Mouse (Mus musculus) liver, embryonic 14.5 days (tissue): Measurements from ENCODE around the gene Ints6. TPM values are rescaled to one million over a fixed set of nuclear protein-coding genes. Genes with fewer than 3 reads are reported as not detected.

Source experiments
- ATAC-seq: fragments of 200-750 bp; cut with Nextera tagmentation; 2 replicates; pipeline ENCODE4 v1.8.0; 2017; ENCODE audit warnings: moderate number of reproducible peaks, mild to moderate bottlenecking, moderate library complexity; ENCODE audit not compliant: insufficient read depth
- DNase-seq, 3 experiments: peaks; one replicate each; pipeline ENCODE4 v3.0.0-alpha.2; 2012 to 2013; ENCODE audit warnings: low read depth in 3 of 3, low spot score in 3 of 3
- H3K27ac ChIP-seq: fragments of 300-500 bp; sonication (generic); 2 replicates; pipeline ENCODE4 v1.5.1; 2014; ENCODE audit warnings: moderate library complexity, mild to moderate bottlenecking, control low read depth, inconsistent platforms
- H3K27me3 ChIP-seq: fragments of 300-500 bp; sonication (generic); 2 replicates; pipeline ENCODE4 v1.6.1; 2014; ENCODE audit warnings: mild to moderate bottlenecking, low read length, moderate library complexity; ENCODE audit not compliant: control insufficient read depth, insufficient read depth
- H3K36me3 ChIP-seq: fragments of 300-500 bp; sonication (generic); replicated peaks from 2 replicates; pipeline ENCODE4 v1.6.1; 2014; ENCODE audit warnings: low read depth; ENCODE audit not compliant: control insufficient read depth, insufficient read depth
- H3K4me1 ChIP-seq, 2 experiments: fragments of 200-500 bp in 1 of 2; fragments of 300-500 bp in 1 of 2; sonication (generic) in 1 of 2; replicated peaks; 2 replicates each; pipeline ENCODE4 v1.6.1; 2012 to 2014; ENCODE audit warnings: antibody characterized with exemption in 1 of 2, inconsistent platforms in 1 of 2, low read length in 1 of 2; ENCODE audit not compliant: control insufficient read depth in 2 of 2, insufficient read depth in 2 of 2
- H3K4me2 ChIP-seq: fragments of 300-500 bp; sonication (generic); 2 replicates; pipeline ENCODE4 v1.6.1; 2014; ENCODE audit warnings: low read depth, mild to moderate bottlenecking, control low read depth, moderate library complexity
- H3K4me3 ChIP-seq, 2 experiments: fragments of 200-500 bp in 1 of 2; fragments of 300-500 bp in 1 of 2; sonication (generic) in 1 of 2; 2 replicates each; pipeline ENCODE4 v1.5.1; 2012 to 2014; ENCODE audit warnings: low read depth in 2 of 2, low read length in 2 of 2, mild to moderate bottlenecking in 2 of 2, control low read depth in 1 of 2, inconsistent platforms in 1 of 2, moderate library complexity in 1 of 2; ENCODE audit not compliant: insufficient read depth in 1 of 2
- H3K9ac ChIP-seq: fragments of 300-500 bp; sonication (generic); replicated peaks from 2 replicates; pipeline ENCODE4 v1.6.1; 2014; ENCODE audit warnings: mild to moderate bottlenecking, control low read depth, moderate library complexity
- H3K9me3 ChIP-seq: fragments of 300-500 bp; sonication (generic); 2 replicates; pipeline ENCODE4 v1.6.1; 2016; ENCODE audit warnings: low read length, mixed read lengths; ENCODE audit not compliant: control insufficient read depth
- CTCF ChIP-seq: IDR thresholded peaks from 2 replicates; pipeline ENCODE4 v1.5.1; 2016; ENCODE audit warnings: antibody characterized with exemption, low read depth, control low read depth
- EP300 ChIP-seq: IDR thresholded peaks from 2 replicates; pipeline ENCODE4 v1.6.1; 2016; ENCODE audit warnings: antibody characterized with exemption, low read depth
- WGBS: fragments of 180-500 bp; shearing (Covaris S2); extraction: QIAGEN DNeasy Blood & Tissue Kit; methylation state at CpG from one replicate; pipeline ENCODE4 v1.1.7; 2014; ENCODE audit not compliant: insufficient replicate concordance; 5-methylcytosine and 5-hydroxymethylcytosine counted together
- polyA plus RNA-seq, 2 experiments: library from polyadenylated mRNA; depleted of rRNA in 1 of 2; stranded (reverse) in 1 of 2; unstranded in 1 of 2; fragments of >200 nt; fragmentation: Nextera tagmentation in 1 of 2; extraction: Ambion mirVana in 1 of 2; gene quantifications; 2 replicates each; pipeline versions ENCODE4 v1.2.1 to v1.2.3; 2012 to 2014

Ints6 gene
- polyA plus RNA-seq, 2 experiments, result 8.1 to 15.3 TPM

DNA sequence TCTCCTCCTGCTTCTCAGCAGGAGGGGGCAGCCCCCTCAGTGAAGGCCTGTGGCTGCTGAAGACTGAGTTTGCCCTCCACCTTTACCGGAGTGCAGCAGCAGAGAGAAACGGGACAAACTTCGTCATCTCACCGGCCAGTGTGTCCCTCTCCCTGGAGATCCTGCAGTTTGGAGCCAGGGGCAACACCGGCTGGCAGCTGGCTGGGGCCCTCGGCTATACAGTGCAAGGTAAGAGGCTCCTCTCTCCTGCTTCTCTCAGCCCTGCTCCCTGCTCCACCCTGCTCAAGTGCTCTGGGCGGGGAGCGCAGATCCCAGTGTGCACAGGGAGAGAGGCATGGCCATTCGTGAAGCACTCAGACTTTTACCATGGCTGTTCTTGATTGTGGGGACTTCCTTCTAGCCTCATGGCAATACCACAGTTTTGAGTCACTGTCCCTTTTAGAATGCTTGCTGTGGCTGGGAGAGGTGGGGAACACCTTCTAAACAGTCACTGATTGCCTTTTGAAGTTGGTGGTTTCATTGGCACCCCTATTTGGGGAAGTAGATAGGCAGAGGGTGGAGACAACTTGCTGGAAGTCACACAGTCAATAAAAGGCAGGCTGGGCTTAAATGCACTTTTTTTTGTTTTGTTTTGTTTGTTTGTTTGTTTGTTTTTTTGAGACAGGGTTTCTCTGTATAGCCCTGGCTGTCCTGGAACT, 95.8 kb downstream of the Ints6 start:
- H3K4me1 ChIP-seq, result no peaks in the 10 kb centered on the region
- no peak for DNase-seq
- H3K36me3 ChIP-seq, result no peaks in the 10 kb centered on the region
- H3K4me3 ChIP-seq, result no peak overlapping the region
- TF ChIP-seq EP300 (no peak), CTCF (no peak)
- no peak overlapping the region for H3K4me2 ChIP-seq
- H3K9ac ChIP-seq, result no peak overlapping the region
- H3K9me3 ChIP-seq, result no peaks in the 10 kb centered on the region
- H3K27me3 ChIP-seq, result no peaks in the 10 kb centered on the region
- no peak for ATAC-seq
- H3K27ac ChIP-seq, result no peak overlapping the region
- 45% methylated on average over 9 of the region's 9 CpGs for WGBS

DNA sequence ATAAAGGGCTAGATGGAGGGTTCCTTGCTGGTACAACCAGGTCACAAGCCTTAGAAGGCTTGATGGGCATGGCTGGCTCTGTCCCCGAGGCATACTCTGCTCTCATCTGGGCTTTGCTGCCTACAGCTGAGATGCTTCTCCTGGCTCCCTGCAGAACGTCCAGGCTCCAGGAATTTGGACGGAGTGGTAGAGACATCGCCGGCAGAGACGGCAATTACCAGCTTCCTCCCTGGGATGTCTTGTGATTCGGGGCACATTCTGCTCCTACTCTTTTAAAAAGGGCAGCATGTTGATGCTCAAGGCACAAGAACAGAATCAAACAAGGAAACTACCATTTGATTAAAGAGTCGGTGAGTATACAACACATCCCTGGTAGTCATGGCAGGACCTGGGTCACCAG, 97.6 kb downstream of the Ints6 start, which contains the start of gene Serpine3:
Serpine3 (plus strand) TSS at position 301 of the 400 bp plus-strand sequence.
- no peak for DNase-seq
- H3K9ac ChIP-seq, result no peak within 1 kb of the TSS
- no peaks in the 10 kb centered on the region for H3K4me1 ChIP-seq
- no peak for ATAC-seq
- no peak within 1 kb of the TSS for H3K27ac ChIP-seq
- H3K27me3 ChIP-seq, result no peaks in the 10 kb centered on the region
- H3K4me3 ChIP-seq, result no peak within 1 kb of the TSS
- WGBS, result 69% methylated on average over 8 of the region's 8 CpGs
- no peak within 1 kb of the TSS for H3K4me2 ChIP-seq
- no peak for TF ChIP-seq EP300
- no peak for TF ChIP-seq CTCF
- no peaks in the 10 kb centered on the region for H3K9me3 ChIP-seq
- H3K36me3 ChIP-seq, result no peaks in the 10 kb centered on the region

DNA sequence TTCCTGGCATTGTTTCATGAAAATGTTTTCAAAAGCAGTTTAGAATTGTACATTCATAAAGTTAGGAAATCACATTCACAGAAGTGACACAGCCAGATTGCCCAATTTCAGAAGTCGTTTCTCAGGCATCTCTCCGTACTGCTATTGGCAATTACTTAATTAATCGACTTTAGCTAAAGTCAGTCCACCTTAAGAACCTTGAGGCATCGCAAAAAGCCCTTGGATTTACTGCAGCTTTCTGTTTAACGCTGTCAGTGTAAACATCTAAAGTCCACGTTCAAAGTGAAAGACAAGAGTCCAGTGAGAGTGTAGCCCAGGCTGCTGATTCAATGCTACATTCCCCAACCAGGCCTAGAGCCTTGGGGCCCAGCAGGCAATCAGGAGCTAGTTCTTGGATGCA, 98.6 kb downstream of the Ints6 start:
- H3K36me3 ChIP-seq, result no peaks in the 10 kb centered on the region
- WGBS, result 59% methylated on average over 6 of the region's 6 CpGs
- H3K4me2 ChIP-seq, result no peak overlapping the region
- no peak overlapping the region for H3K9ac ChIP-seq
- H3K27ac ChIP-seq, result no peak overlapping the region
- H3K27me3 ChIP-seq, result no peaks in the 10 kb centered on the region
- ATAC-seq (no peak), DNase-seq (no peak)
- no peaks in the 10 kb centered on the region for H3K4me1 ChIP-seq
- H3K4me3 ChIP-seq, result no peak overlapping the region
- no peaks in the 10 kb centered on the region for H3K9me3 ChIP-seq
- no peak for TF ChIP-seq CTCF
- TF ChIP-seq EP300, result no peak

DNA sequence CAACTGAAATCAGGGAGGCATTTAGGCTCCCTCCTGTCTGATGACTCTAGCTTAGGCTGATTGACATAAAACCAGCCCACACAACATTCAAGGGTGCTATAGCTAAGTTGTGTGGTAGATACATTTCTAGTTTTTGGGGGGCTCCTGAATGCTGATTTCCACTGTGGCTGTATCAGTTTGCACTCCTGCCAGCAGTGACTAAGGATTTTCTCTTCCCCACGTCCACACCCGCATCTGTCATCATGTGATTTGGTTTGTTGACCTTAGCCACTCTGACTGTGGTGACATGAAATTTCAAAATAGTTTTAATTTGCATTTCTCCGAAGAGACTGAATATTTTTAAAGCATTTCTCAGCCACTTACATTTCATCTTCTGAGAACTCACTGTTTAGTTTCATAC, 103.5 kb downstream of the Ints6 start:
- no peak overlapping the region for H3K9ac ChIP-seq
- no peak for DNase-seq
- H3K27ac ChIP-seq, result no peak overlapping the region
- ATAC-seq, result no peak
- H3K4me2 ChIP-seq, result no peak overlapping the region
- TF ChIP-seq CTCF (no peak), EP300 (no peak)
- H3K27me3 ChIP-seq, result no peaks in the 10 kb centered on the region
- no peaks in the 10 kb centered on the region for H3K4me1 ChIP-seq
- no peaks in the 10 kb centered on the region for H3K9me3 ChIP-seq
- H3K4me3 ChIP-seq, result no peak overlapping the region
- H3K36me3 ChIP-seq, result no peaks in the 10 kb centered on the region
- WGBS, result 40% methylated on average over 3 of the region's 3 CpGs

DNA sequence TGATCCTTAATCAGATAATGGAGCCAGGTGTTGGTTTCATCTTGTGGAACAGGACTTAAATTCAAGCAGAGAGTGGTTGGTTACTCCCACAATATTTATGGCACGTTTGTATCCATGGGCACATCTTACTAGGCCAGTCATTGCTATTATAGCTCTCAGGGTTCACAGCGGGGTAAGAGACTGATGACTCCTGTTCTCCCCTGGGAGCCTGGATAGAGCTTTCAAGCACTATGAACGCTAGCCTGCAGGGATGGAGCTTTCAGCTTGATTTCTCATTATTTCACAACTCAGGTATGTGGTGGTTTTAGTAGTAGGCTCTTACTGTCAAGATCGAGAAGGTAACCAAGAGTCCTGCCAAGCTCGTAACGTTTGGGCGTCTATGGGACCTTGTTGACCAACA, 105.0 kb downstream of the Ints6 start:
- Histone ChIP-seq H3K4me1 (no peaks in the 10 kb centered on the region), H3K4me3 (no peak overlapping the region), H3K27me3 (no peaks in the 10 kb centered on the region), H3K27ac (no peak overlapping the region), H3K9ac (no peak overlapping the region), H3K4me2 (no peak overlapping the region), H3K9me3 (no peaks in the 10 kb centered on the region), H3K36me3 (no peaks in the 10 kb centered on the region)
- TF ChIP-seq EP300 (no peak), CTCF (no peak)
- ATAC-seq (no peak), DNase-seq (no peak)
- 69% methylated on average over 7 of the region's 7 CpGs for WGBS
